Mouse (Mus musculus) kidney, adult 2 months (tissue): ENCODE measurements at regions not wholly inside any gene's neighbourhood (a gene's known extent, or its start where the extent isn't known, plus 50 kb on each side); places are given as distances from the start of the nearest gene placed in this dataset.

Experiments
- CTCF ChIP-seq: fragments of 200-500 bp; conservative IDR thresholded peaks from 2 replicates; pipeline ENCODE4 v1.5.1; 2011; ENCODE audit warnings: low read depth, mild to moderate bottlenecking, control low read depth, low read length, moderate library complexity, mixed read lengths; ENCODE audit not compliant: insufficient read depth, insufficient read length
- POLR2A ChIP-seq: fragments of 200-500 bp; IDR thresholded peaks from one replicate; pipeline ENCODE4 v1.6.1; 2011; ENCODE audit warnings: low read depth, low read length, control low read depth

- TF ChIP-seq POLR2A, result no peak
- TF ChIP-seq CTCF, result no peak
These were observed 400.4 kb downstream of the Trib2 start for GRCm38 (mm10) chr12:15416180-15416766.
